Mouse (Mus musculus) G1E (cell line): Measurements from ENCODE around the gene Nfatc2ip.

Experiments used
- CTCF ChIP-seq: IDR thresholded peaks from 2 replicates; pipeline ENCODE4 v1.5.1; 2012; ENCODE audit warnings: low read depth, low read length, inconsistent platforms, mixed read lengths
- GATA1 ChIP-seq: IDR thresholded peaks from 2 replicates; pipeline ENCODE4 v1.6.1; 2012; ENCODE audit warnings: borderline replicate concordance, low read length, inconsistent platforms, mixed read lengths
- POLR2AphosphoS5 ChIP-seq: IDR thresholded peaks from 2 replicates; pipeline ENCODE4 v1.6.1; 2012; ENCODE audit warnings: low read depth, low read length, inconsistent platforms; ENCODE audit not compliant: insufficient replicate concordance
- TAL1 ChIP-seq: conservative IDR thresholded peaks from 2 replicates; pipeline ENCODE4 v1.6.1; 2012; ENCODE audit warnings: low read depth, low read length, inconsistent platforms, mixed read lengths

DNA sequence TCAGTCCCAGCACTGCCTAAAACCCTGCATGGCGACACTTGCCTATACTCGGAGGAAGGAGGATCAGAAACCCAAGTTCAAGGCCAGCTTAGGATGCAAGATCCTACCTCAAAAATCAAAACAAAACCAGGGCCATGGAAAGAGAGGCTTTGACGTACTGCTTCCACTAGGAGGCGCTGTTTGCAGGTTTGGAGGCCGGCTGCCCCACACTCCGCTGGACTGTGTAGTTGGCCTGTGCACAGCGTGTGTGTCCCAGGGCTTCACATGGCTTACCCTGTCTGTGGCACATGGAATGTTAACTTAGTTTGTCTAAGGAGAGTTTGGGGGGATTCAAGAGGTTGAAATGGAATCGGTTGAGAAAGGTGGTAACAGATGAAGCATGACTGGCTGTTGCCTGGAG lies 40.3 kb upstream of the Nfatc2ip start:
- TF ChIP-seq CTCF (peak; percentile 96), GATA1 (no peak), TAL1 (no peak), POLR2AphosphoS5 (no peak)
